Mouse (Mus musculus): ENCODE results near the gene Tcf25. TPM values are rescaled to one million over a fixed set of nuclear protein-coding genes. Genes with fewer than 3 reads are reported as not detected.
A peak's percentile ranks its signal among the peaks of the same experiment; 100 is the strongest.
"Not testable (repeated sequence)": the region's sequence is repeated elsewhere in the genome, so short reads cannot be mapped to it uniquely, and the experiment has no call there.

The Tcf25 gene
- polyA plus RNA-seq, 1 experiment = 223 TPM

- DNase-seq (ENCODE audit: low read depth) = no peak
Observed at GRCm38 (mm10) chr8:123428939-123429721, 55.6 kb downstream of the Tcf25 start.

GRCm38 (mm10) chr8:123429722-123430013, 56.1 kb downstream of the Tcf25 start:
- not testable (repeated sequence) for DNase-seq (ENCODE audit: low read depth)

GRCm38 (mm10) chr8:123430936-123431335, 57.4 kb downstream of the Tcf25 start:
- DNase-seq (ENCODE audit: low read depth) = not testable (repeated sequence)

- no peak for DNase-seq (ENCODE audit: low read depth)
Observed at GRCm38 (mm10) chr8:123431616-123432365, 58.2 kb downstream of the Tcf25 start.

GRCm38 (mm10) chr8:123432381-123432780, 58.8 kb downstream of the Tcf25 start:
- DNase-seq (ENCODE audit: low read depth) = no peak

GRCm38 (mm10) chr8:123433241-123433974, 59.9 kb downstream of the Tcf25 start:
- DNase-seq (ENCODE audit: low read depth) = not testable (repeated sequence)

- DNase-seq (ENCODE audit: low read depth) = no peak
Observed at GRCm38 (mm10) chr8:123441788-123442187, 68.2 kb downstream of the Tcf25 start.

GRCm38 (mm10) chr8:123442351-123442750, 68.8 kb downstream of the Tcf25 start:
- no peak for DNase-seq (ENCODE audit: low read depth)

GRCm38 (mm10) chr8:123442871-123443575, 69.5 kb downstream of the Tcf25 start:
- peak; percentile 59 for DNase-seq (ENCODE audit: low read depth)

GRCm38 (mm10) chr8:123443576-123443921, 70.0 kb downstream of the Tcf25 start:
- no peak for DNase-seq (ENCODE audit: low read depth)

- DNase-seq (ENCODE audit: low read depth) = no peak
Observed at GRCm38 (mm10) chr8:123444131-123444530, 70.6 kb downstream of the Tcf25 start.

- DNase-seq (ENCODE audit: low read depth) = no peak
Observed at GRCm38 (mm10) chr8:123445981-123446380, 72.4 kb downstream of the Tcf25 start.

GRCm38 (mm10) chr8:123446799-123447198, 73.2 kb downstream of the Tcf25 start:
- peak; percentile 74 for DNase-seq (ENCODE audit: low read depth)

GRCm38 (mm10) chr8:123450783-123451182, 77.2 kb downstream of the Tcf25 start:
- no peak for DNase-seq (ENCODE audit: low read depth)

- DNase-seq (ENCODE audit: low read depth) = not testable (repeated sequence)
Observed at GRCm38 (mm10) chr8:123451747-123452146, 78.2 kb downstream of the Tcf25 start.

- no peak for DNase-seq (ENCODE audit: low read depth)
Observed at GRCm38 (mm10) chr8:123452149-123452548, 78.6 kb downstream of the Tcf25 start.

GRCm38 (mm10) chr8:123453291-123453690, 79.7 kb downstream of the Tcf25 start:
- DNase-seq (ENCODE audit: low read depth) = no peak

Other genes with a start within 250 kb of the Tcf25 start
- 73.5 and 81.9 TPM in 2 replicates for gene Sult5a1, start 215.4 kb upstream of the Tcf25 start, polyA plus RNA-seq (2012; rRNA removed)
- gene Dpep1, start 187.5 kb upstream of the Tcf25 start, polyA plus RNA-seq (2012; rRNA removed) = 94.5 and 111 TPM in 2 replicates
- gene Chmp1a, start 161.0 kb upstream of the Tcf25 start, polyA plus RNA-seq (2012; rRNA removed) = 126 and 136 TPM in 2 replicates
- 3.4 and 6.6 TPM in 2 replicates for gene Spata33, start 160.9 kb upstream of the Tcf25 start, polyA plus RNA-seq (2012; rRNA removed)
- 58.8 and 64.5 TPM in 2 replicates for gene Cdk10, start 148.9 kb upstream of the Tcf25 start, polyA plus RNA-seq (2012; rRNA removed)
- gene Spata2l, start 137.5 kb upstream of the Tcf25 start, polyA plus RNA-seq (2012; rRNA removed) = 13.3 and 17.4 TPM in 2 replicates
- 30.5 and 35.1 TPM in 2 replicates for gene Zfp276, start 119.6 kb upstream of the Tcf25 start, polyA plus RNA-seq (2012; rRNA removed)
- 54.0 and 57.9 TPM in 2 replicates for gene Vps9d1, start 119.4 kb upstream of the Tcf25 start, polyA plus RNA-seq (2012; rRNA removed)
- gene Fanca, start 55.2 kb upstream of the Tcf25 start, polyA plus RNA-seq (2012; rRNA removed) = 81.8 and 123 TPM in 2 replicates
- 2.6 and 2.7 TPM in 2 replicates for gene Spire2, start 41.0 kb upstream of the Tcf25 start, polyA plus RNA-seq (2012; rRNA removed)
- not detected in 2 replicates for gene Mc1r, start 33.4 kb downstream of the Tcf25 start, polyA plus RNA-seq (2012; rRNA removed)
- 0.42 and 0.97 TPM in 2 replicates for gene Tubb3, start 37.7 kb downstream of the Tcf25 start, polyA plus RNA-seq (2012; rRNA removed)
- 42.0 and 45.1 TPM in 2 replicates for gene Def8, start 49.8 kb downstream of the Tcf25 start, polyA plus RNA-seq (2012; rRNA removed)
- gene Afg3l1, start 104.2 kb downstream of the Tcf25 start, polyA plus RNA-seq (2012; rRNA removed) = 29.6 and 31.1 TPM in 2 replicates
- 2.1 and 3.1 TPM in 2 replicates for gene Dbndd1, start 141.7 kb downstream of the Tcf25 start, polyA plus RNA-seq (2012; rRNA removed)
- 8.3 and 11.3 TPM in 2 replicates for gene Gas8, start 145.1 kb downstream of the Tcf25 start, polyA plus RNA-seq (2012; rRNA removed)